Mouse (Mus musculus) small intestine, adult 2 months (tissue): ENCODE results near the gene Pacsin3.

Experiments used
- CTCF ChIP-seq: fragments of 200-500 bp; IDR thresholded peaks from 2 replicates; pipeline ENCODE4 v1.5.1; 2012; ENCODE audit warnings: low read depth, mild to moderate bottlenecking, control low read depth, inconsistent platforms, low read length, moderate library complexity, mixed read lengths; ENCODE audit not compliant: insufficient replicate concordance, insufficient read length; ENCODE audit errors: extremely low read depth
- POLR2A ChIP-seq: fragments of 200-500 bp; IDR thresholded peaks from 2 replicates; pipeline ENCODE4 v1.6.1; 2012; ENCODE audit warnings: low read depth, mild to moderate bottlenecking, control low read depth, inconsistent platforms, low read length, moderate library complexity

GRCm38 (mm10) chr2:91236601-91237510 is 18.9 kb upstream of the Pacsin3 start, which contains the start of gene Ddb2:
- 0 out of 2 replicates have a peak, but pooled peaks have one; percentile 26 for TF ChIP-seq CTCF
- peak; percentile 64; the same call in 1 of the 2 replicates for TF ChIP-seq POLR2A
